Mouse (Mus musculus): ENCODE data around the gene Tmem115. TPM values are rescaled to one million over a fixed set of nuclear protein-coding genes. Genes with fewer than 3 reads are reported as not detected.

Tmem115 gene
- total RNA-seq, 1 experiment = 42.3 TPM

DNA sequence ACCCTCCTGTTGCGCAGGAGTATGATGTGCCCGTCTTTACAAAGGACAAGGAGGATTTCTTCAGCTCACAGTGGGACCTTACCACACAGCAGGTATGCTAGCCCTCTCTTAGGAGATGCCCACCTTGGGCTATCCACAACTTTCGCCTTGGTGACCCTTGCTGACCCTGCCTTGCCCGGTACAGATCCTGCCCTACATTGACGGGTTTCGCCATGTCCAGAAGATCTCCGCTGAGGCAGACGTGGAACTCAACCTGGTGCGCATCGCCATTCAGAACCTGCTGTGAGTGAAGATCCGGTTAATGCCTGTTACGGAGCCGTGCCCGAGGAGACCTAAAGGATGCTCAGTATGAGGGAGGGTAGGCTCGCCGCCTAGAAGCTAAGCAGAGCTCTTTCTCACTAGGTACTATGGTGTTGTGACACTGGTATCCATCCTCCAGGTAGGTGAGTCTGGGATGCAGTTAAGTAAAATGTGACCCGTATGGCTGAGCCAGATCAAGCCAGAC lies 10.5 kb downstream of the Tmem115 start:
- H3K36me3 ChIP-seq (ENCODE audit: control insufficient read depth, insufficient read depth, low read length, poor library complexity, severe bottlenecking) = peaks cover 11% of the 10 kb centered on the region; the same call in 1 of the 2 replicates
- in situ Hi-C loops (cut with MboI; ENCODE audit: low sequenced_read_pairs in 2 of 2, unreplicated experiment in 2 of 2) = no loop called here
- no peak overlapping the region for H3K9ac ChIP-seq (ENCODE audit: insufficient read depth, low read depth, low read length, poor library complexity, severe bottlenecking)
- peaks cover 0 to 16% of the 10 kb centered on the region in 2 experiments; a peak in 3 of 4 replicates for H3K4me1 ChIP-seq (ENCODE audit: control insufficient read depth in 2 of 2, insufficient read depth in 2 of 2, low read length in 2 of 2, poor library complexity in 1 of 2)
- DNase-seq (ENCODE audit: low read depth, low spot score) = no peak
- H3K27ac ChIP-seq (ENCODE audit: insufficient read depth, low read depth, low read length, poor library complexity, severe bottlenecking) = no peak overlapping the region
- no peaks in the 10 kb centered on the region for H3K9me3 ChIP-seq (ENCODE audit: control insufficient read depth, insufficient read depth, low read depth, low read length)
- TF ChIP-seq ZNF384 (IDR thresholded peaks at IDR 0.05; ENCODE audit: low read depth, low read length) (no peak), MAFK (IDR thresholded peaks at IDR 0.05; ENCODE audit: insufficient read depth, low read depth, low read length) (no peak)
- no peak overlapping the region for H3K4me3 ChIP-seq (ENCODE audit: insufficient read depth in 1 of 2, low read depth in 1 of 2, low read length in 2 of 2, poor library complexity in 1 of 2, severe bottlenecking in 1 of 2)

- DNase-seq (ENCODE audit: low read depth, low spot score) = no peak
- no peak for TF ChIP-seq ZNF384 (IDR thresholded peaks at IDR 0.05; ENCODE audit: low read depth, low read length)
- no peak for TF ChIP-seq CHD2 (IDR thresholded peaks at IDR 0.05; ENCODE audit: low read depth, low read length)
- Histone ChIP-seq H3K9me3 (ENCODE audit: control insufficient read depth, insufficient read depth, low read depth, low read length) (no peaks in the 10 kb centered on the region), H3K36me3 (ENCODE audit: control insufficient read depth, insufficient read depth, low read length, poor library complexity, severe bottlenecking) (peaks cover 9% of the 10 kb centered on the region; the same call in 1 of the 2 replicates), H3K4me1 (ENCODE audit: control insufficient read depth in 2 of 2, insufficient read depth in 2 of 2, low read length in 2 of 2, poor library complexity in 1 of 2) (peaks cover 0 to 18% of the 10 kb centered on the region in 2 experiments; a peak in 3 of 4 replicates), H3K9ac (ENCODE audit: insufficient read depth, low read depth, low read length, poor library complexity, severe bottlenecking) (no peak overlapping the region), H3K4me3 (ENCODE audit: insufficient read depth in 1 of 2, low read depth in 1 of 2, low read length in 2 of 2, poor library complexity in 1 of 2, severe bottlenecking in 1 of 2) (no peak overlapping the region), H3K27ac (ENCODE audit: insufficient read depth, low read depth, low read length, poor library complexity, severe bottlenecking) (no peak overlapping the region)
- in situ Hi-C loops (cut with MboI; ENCODE audit: low sequenced_read_pairs in 2 of 2, unreplicated experiment in 2 of 2) = no loop called here
These were observed 11.0 kb downstream of the Tmem115 start for GRCm38 (mm10) chr9:107544729-107545128.

- Histone ChIP-seq H3K36me3 (ENCODE audit: control insufficient read depth, insufficient read depth, low read length, poor library complexity, severe bottlenecking) (peaks cover 6% of the 10 kb centered on the region; the same call in 1 of the 2 replicates), H3K4me3 (ENCODE audit: insufficient read depth in 1 of 2, low read depth in 1 of 2, low read length in 2 of 2, poor library complexity in 1 of 2, severe bottlenecking in 1 of 2) (no peak overlapping the region), H3K27ac (ENCODE audit: insufficient read depth, low read depth, low read length, poor library complexity, severe bottlenecking) (no peak overlapping the region), H3K9me3 (ENCODE audit: control insufficient read depth, insufficient read depth, low read depth, low read length) (no peaks in the 10 kb centered on the region), H3K4me1 (ENCODE audit: control insufficient read depth in 2 of 2, insufficient read depth in 2 of 2, low read length in 2 of 2, poor library complexity in 1 of 2) (peaks cover 0 to 18% of the 10 kb centered on the region in 2 experiments; a peak in 3 of 4 replicates), H3K9ac (ENCODE audit: insufficient read depth, low read depth, low read length, poor library complexity, severe bottlenecking) (no peak overlapping the region)
- in situ Hi-C loops (cut with MboI; ENCODE audit: low sequenced_read_pairs in 2 of 2, unreplicated experiment in 2 of 2) = no loop called here
- no peak for DNase-seq (ENCODE audit: low read depth, low spot score)
- TF ChIP-seq ZNF384 (IDR thresholded peaks at IDR 0.05; ENCODE audit: low read depth, low read length) (no peak), MAFK (IDR thresholded peaks at IDR 0.05; ENCODE audit: insufficient read depth, low read depth, low read length) (no peak), ZC3H11A (IDR thresholded peaks at IDR 0.05; ENCODE audit: borderline replicate concordance, low read depth, low read length) (no peak), CHD2 (IDR thresholded peaks at IDR 0.05; ENCODE audit: low read depth, low read length) (no peak), HCFC1 (IDR thresholded peaks at IDR 0.05; ENCODE audit: borderline replicate concordance, insufficient read depth, low read length) (no peak)
These were observed 11.5 kb downstream of the Tmem115 start for GRCm38 (mm10) chr9:107545199-107545598.

DNA sequence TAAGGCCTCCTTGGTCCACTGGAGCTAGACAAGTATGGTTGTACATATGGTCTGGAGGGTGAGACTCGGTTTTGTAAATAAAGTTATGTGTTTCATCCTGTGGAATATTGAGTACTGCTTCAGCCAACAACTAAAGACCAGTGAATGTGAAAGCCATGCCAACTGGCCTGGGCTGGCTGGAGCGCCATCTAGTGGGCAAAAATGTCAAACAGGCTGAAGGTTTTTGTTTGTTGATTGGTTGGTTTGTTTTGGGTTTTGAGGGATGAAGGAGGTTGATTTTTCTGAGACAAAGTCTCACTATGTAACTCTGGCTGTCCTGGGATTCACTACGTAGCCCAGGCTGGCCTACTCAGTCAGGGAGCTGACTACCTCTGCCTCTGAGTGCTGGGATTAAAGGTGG lies 11.9 kb downstream of the Tmem115 start:
- no peak for TF ChIP-seq ZNF384 (IDR thresholded peaks at IDR 0.05; ENCODE audit: low read depth, low read length)
- TF ChIP-seq MAFK (IDR thresholded peaks at IDR 0.05; ENCODE audit: insufficient read depth, low read depth, low read length) = no peak
- TF ChIP-seq HCFC1 (IDR thresholded peaks at IDR 0.05; ENCODE audit: borderline replicate concordance, insufficient read depth, low read length) = no peak
- no peak for TF ChIP-seq CHD2 (IDR thresholded peaks at IDR 0.05; ENCODE audit: low read depth, low read length)
- TF ChIP-seq ZC3H11A (IDR thresholded peaks at IDR 0.05; ENCODE audit: borderline replicate concordance, low read depth, low read length) = no peak
- H3K4me1 ChIP-seq (ENCODE audit: control insufficient read depth in 2 of 2, insufficient read depth in 2 of 2, low read length in 2 of 2, poor library complexity in 1 of 2) = peaks cover 0 to 20% of the 10 kb centered on the region in 2 experiments; a peak in 3 of 4 replicates
- peaks cover 6% of the 10 kb centered on the region; the same call in 1 of the 2 replicates for H3K36me3 ChIP-seq (ENCODE audit: control insufficient read depth, insufficient read depth, low read length, poor library complexity, severe bottlenecking)
- in situ Hi-C loops (cut with MboI; ENCODE audit: low sequenced_read_pairs in 2 of 2, unreplicated experiment in 2 of 2) = no loop called here
- no peak overlapping the region for H3K9ac ChIP-seq (ENCODE audit: insufficient read depth, low read depth, low read length, poor library complexity, severe bottlenecking)
- no peak for DNase-seq (ENCODE audit: low read depth, low spot score)
- no peak overlapping the region for H3K4me3 ChIP-seq (ENCODE audit: insufficient read depth in 1 of 2, low read depth in 1 of 2, low read length in 2 of 2, poor library complexity in 1 of 2, severe bottlenecking in 1 of 2)
- H3K27ac ChIP-seq (ENCODE audit: insufficient read depth, low read depth, low read length, poor library complexity, severe bottlenecking) = no peak overlapping the region
- H3K9me3 ChIP-seq (ENCODE audit: control insufficient read depth, insufficient read depth, low read depth, low read length) = no peaks in the 10 kb centered on the region

DNA sequence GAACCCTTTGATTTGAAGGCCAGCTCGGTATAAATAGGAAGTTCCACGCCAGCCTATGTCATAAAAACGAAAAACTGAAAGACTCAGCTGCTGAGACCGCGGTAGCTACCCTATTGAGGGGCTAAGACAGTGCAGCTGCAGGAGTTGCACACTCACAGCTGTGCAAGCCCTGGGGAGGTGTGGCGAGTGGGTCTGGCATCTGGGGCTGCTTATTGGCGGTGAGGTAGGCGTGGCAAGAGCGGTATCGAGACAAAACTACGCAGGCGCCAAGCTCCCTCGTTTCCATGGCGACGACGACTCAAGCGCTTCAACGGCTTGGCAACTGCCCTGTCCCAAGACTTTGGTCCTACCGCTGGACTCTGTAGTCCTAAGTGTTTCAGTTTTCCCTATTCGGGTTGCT lies 13.3 kb downstream of the Tmem115 start, which contains the start of gene Zmynd10:
Gene Zmynd10, plus strand, starts transcription at position 273 of the 400 bp plus-strand sequence.
- no peak within 1 kb of the TSS for H3K9ac ChIP-seq (ENCODE audit: insufficient read depth, low read depth, low read length, poor library complexity, severe bottlenecking)

More for the DNA sequence above, 13.3 kb downstream of the Tmem115 start, which contains the start of gene Zmynd10:
- peak; percentile 87 for DNase-seq (ENCODE audit: low read depth, low spot score)
- no peak within 1 kb of the TSS for H3K27ac ChIP-seq (ENCODE audit: insufficient read depth, low read depth, low read length, poor library complexity, severe bottlenecking)
- H3K36me3 ChIP-seq (ENCODE audit: control insufficient read depth, insufficient read depth, low read length, poor library complexity, severe bottlenecking) = peaks cover 6% of the 10 kb centered on the region; the same call in 1 of the 2 replicates
- H3K9me3 ChIP-seq (ENCODE audit: control insufficient read depth, insufficient read depth, low read depth, low read length) = no peaks in the 10 kb centered on the region
- in situ Hi-C loops (cut with MboI; ENCODE audit: low sequenced_read_pairs in 2 of 2, unreplicated experiment in 2 of 2) = no loop called here
- peaks cover 0 to 29% of the 10 kb centered on the region in 2 experiments; a peak in 2 of 4 replicates for H3K4me1 ChIP-seq (ENCODE audit: control insufficient read depth in 2 of 2, insufficient read depth in 2 of 2, low read length in 2 of 2, poor library complexity in 1 of 2)
- peak within 1 kb of the TSS in 1 of 2 experiments; percentile 42; a peak in 1 of 4 replicates for H3K4me3 ChIP-seq (ENCODE audit: insufficient read depth in 1 of 2, low read depth in 1 of 2, low read length in 2 of 2, poor library complexity in 1 of 2, severe bottlenecking in 1 of 2)
- TF ChIP-seq ZNF384 (IDR thresholded peaks at IDR 0.05; ENCODE audit: low read depth, low read length) = no peak
- no peak for TF ChIP-seq MAFK (IDR thresholded peaks at IDR 0.05; ENCODE audit: insufficient read depth, low read depth, low read length)
- no peak for TF ChIP-seq HCFC1 (IDR thresholded peaks at IDR 0.05; ENCODE audit: borderline replicate concordance, insufficient read depth, low read length)
- TF ChIP-seq ZC3H11A (IDR thresholded peaks at IDR 0.05; ENCODE audit: borderline replicate concordance, low read depth, low read length) = no peak
